Mouse (Mus musculus): ENCODE data around the gene Unc119.

Gene Unc119

DNA sequence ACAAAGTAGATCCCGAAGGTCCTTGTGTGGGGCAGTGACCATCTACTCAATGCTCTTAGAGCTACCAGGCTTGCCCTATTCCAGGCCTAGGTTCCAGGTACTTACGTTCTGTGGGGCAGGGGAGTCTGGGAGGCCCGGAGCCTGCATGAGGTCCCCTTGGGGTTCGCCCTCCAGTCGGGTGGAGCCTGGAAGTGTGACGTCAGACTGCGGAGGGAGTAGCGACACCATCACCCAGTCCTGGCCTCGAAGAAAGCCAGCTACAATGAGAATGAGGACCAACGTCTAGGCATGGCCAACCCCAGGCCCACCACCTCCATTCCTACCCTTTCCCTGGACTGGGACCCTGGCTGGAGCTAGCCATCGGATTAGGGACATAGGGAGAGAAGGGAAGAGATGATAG, 28.4 kb downstream of the Unc119 start:
- no peak for DNase-seq (ENCODE audit: low read depth, low spot score)

DNA sequence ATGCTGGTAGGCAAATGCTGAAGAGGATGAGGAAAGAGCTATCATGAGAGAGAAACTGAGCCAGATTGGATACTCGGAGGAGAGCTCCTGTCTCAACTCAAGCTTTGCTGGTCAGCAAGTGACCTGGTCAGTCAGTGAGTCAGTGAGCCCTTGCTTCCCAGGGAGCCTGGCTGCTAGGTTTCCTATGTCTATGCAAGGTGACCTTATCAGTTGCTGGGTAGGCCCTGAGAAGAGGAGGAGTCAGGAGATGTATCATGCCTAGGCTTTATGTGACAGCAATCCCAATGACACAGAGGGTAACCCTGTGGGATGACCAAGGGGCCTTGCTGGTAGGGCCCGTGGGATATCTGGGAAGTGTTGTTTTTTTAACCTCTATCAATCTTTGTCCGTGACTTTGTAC, 28.9 kb downstream of the Unc119 start:
- DNase-seq (ENCODE audit: low read depth, low spot score), result no peak

DNA sequence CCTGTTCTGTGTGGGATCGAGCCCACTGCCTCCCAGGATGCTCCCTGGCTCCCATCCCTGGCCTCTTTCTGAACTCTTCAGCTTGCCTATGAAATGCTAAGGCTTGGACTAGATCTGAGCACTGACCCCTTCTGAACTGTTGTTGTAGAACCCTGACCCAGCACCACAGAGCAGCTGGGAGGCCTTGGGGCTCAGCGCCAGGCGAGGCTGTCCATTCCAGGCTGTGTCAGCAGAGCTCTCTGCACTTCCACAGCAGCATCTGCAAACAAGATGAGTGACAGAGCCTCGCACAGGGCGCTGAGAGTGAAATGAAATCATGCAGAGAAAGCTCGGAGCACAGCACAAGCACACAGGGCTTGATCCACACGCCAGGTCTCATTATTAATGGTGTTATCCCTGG, 29.3 kb downstream of the Unc119 start:
- no peak for DNase-seq (ENCODE audit: low read depth, low spot score)

DNA sequence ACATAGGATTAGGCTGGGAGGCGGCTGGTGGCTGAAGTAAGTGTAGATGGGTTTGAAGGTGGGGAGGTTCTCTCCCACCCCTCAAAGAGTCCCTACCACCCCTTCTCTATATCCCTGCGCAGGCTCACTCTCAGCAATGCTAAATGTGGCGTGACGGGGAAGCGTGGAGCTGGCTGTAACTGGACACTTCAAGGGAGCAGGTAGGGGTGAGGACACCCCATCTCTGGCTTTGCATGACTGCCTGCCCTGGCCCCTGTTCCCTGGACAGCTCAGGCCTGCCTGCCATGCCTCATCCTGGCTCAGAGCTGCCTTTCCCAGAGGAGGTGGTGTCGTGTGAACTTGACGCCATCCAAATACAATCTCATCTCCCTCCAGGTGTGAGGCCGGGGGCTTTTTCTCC, 30.9 kb downstream of the Unc119 start:
- DNase-seq (ENCODE audit: low read depth, low spot score), result no peak

DNA sequence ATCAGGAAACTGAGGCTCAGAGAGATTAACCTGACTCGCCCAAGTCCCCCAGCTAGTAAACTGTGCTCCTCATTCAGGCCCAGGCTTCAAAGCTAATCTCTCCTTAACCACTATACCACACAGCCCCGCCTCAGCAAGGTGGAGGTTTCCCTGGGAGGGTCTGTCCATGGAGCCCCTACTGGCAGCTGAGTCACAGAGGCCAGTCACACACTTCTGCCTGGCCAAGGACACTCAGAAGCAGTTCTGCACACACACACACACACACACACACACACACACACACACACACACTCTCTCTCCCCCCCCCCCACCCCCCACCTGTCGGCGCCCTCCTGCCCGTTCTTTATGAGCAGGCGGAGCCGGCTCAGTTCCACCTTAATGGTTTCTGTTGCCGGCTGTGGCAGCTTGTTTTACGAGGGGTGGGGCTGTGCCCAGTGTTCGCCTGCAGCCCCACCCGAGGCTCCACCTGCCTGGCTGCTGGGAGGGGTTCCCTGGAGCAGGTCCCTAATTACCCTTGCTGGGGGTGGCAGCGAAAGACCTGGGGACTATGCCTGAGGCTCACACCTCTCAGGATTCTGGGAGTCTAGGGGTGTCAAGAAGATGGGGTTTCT, 34.4 kb downstream of the Unc119 start:
- DNase-seq (ENCODE audit: low read depth, low spot score), result no peak

DNA sequence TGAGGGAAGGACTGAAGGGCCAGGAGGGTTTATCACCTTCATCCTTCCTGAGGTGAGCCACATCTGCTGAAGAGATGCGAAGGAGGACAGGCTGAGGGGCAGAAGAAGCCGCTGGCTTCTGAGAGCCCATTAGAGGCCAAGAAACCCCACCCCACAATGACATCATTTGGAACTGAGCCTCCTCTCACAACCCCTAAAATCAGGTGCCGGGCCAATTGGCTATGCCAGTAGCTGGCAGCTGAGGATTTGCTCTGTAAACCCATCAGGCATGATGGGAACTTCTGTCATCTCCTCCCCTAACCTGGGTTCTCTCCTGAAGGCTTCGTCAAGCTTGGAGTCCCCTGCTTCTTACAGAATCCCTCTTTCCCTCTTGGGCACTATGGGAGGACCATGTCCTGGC, 37.1 kb downstream of the Unc119 start:
- no peak for DNase-seq (ENCODE audit: low read depth, low spot score)

DNA sequence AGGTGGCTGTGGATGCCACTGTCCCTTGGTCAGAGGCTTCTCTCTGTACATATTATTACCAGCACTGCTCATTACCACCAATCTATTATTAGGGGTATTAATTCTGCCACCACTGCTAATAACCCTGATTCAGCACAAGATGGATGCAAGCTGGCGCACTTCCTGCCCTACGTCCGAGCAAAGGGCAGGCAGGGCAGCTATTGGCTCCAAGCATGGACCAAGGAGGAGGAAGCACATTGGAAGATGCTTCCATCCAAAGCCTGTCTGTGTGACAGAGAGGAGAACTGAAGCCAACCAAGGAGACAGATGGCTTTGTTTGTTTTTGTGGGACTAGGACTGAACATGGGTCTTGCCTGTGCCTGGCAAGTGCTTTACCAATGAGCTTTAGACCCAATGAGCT, 37.7 kb downstream of the Unc119 start:
- no peak for DNase-seq (ENCODE audit: low read depth, low spot score)

DNA sequence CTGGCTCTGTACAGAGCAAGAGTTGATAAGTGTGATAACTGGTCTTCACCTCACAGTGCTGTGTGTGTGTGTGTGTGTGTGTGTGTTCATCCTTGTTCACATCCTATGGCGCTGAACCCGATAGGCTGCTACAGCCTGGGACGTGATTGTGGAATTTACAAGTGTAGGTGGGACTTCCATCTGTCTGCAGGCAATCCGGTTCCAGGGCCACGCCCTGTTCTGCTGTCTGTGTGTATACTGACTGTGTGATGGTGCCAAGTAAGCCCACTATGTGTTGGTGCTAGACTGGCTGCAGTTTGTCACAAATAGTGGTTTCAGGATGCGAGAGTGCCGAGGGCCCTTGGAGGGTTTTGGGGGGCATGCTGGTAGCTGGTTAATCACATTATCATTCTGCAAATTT, 39.0 kb downstream of the Unc119 start:
- DNase-seq (ENCODE audit: low read depth, low spot score), result no peak

DNA sequence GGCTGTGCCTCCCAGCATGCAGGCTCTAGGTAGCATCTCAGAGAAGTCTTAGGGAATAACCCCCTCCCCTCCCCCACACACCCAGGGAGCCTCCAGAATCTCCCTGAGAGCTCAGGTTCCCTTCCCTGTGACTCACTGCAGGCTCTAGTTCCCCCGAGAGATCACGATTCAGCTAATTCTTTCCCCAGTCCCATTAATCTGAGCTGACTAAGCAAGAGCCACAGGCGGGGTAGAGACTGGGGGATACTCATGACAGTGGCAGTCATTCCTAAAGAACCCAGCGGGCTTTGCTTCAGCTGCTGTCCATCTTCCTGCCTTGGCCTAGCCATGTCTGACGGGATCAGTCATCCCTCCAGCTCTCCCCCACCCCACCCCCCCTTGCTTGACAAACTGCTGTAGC, 39.4 kb downstream of the Unc119 start:
- no peak for DNase-seq (ENCODE audit: low read depth, low spot score)

DNA sequence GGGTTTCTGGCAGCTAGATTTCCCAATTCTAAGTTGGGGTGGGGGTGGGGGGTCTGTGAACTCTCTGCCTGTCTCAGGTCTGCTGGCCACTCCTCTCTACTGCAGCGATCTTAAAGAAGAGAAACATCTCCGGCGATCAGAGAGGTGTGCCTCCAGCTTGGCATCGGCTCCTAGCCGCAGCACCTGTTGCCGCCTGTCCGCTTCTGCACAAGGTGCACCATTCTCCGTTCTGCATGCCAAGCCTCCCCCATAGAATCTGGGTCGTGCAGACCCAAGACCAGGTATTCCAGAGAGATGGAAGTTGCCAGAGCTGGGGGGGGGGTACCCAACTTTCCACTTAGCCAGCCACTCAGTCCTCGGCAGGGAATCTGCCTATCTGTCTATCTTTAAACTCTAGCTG, 42.5 kb downstream of the Unc119 start:
- no peak for DNase-seq (ENCODE audit: low read depth, low spot score)

DNA sequence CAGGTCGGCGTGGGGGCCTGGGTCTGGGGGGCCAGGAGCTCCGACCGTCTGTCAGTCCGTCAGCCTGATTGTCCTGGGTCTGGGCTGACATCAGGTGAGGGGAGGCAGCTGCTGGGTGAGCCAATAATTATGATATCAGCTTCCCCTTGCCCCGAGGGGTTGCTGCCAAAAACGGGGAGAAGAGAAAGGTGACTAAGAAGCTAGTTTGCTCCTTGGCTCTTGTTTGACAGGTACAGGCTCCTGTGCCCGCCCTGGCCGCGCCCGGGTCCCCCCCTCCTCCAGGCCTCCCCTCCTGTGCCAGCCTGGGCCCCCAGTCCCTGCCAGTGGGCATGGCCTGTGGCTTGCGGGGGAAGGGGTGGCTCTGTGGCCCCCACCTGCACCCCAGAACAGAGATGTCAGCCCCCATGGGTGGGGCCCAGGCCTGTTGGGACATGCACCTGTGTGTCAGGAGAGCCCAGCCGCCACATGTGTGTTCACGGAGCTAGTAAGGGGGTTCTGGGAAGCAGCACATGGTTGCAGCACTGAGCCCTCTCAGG, 43.3 kb downstream of the Unc119 start, which contains the start of gene Foxn1:
TSS of gene Foxn1 (minus strand) at position 51 of the 536 bp plus-strand sequence.
- no peak for DNase-seq (ENCODE audit: low read depth, low spot score)

DNA sequence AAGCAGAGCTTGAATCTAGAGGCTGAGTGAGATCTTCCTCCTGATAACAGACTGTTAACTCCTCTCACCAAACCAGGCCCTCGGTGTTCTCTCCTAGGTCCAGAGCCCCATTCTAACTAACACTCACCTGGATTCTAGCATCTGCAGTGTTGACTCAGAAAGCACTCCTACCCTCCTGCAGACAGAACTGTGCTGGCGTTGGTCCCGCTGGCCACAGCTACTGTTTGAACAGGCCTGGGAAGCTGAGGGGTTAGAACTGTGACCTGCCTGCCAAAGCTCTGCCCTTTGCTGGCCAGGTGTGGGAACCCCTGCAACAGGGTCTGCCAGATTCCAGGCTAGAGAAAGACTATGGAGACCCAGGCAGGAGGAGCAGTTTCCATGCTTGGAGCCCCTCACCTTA, 49.4 kb downstream of the Unc119 start:
- DNase-seq (ENCODE audit: low read depth, low spot score), result no peak

DNA sequence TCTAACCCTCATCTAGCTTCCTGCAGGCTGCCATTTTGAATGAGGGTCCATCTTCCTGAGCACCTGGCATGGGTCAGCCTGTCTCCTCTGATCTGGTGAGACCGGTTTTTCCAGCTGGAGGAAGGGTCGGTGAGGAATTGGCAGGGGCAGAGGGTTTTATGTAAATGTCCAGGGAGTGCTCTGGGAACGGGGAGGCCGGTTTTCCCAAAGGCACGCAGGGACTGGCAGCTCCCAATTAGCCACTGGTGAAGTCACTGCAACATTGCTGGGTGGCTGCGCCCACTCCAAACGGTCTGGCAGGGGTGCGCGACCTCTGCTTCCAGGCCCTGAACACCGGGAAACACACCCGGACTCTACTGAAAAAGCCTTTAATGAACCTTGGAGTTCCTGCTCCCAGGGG, 53.7 kb downstream of the Unc119 start:
- DNase-seq (ENCODE audit: low read depth, low spot score), result no peak

DNA sequence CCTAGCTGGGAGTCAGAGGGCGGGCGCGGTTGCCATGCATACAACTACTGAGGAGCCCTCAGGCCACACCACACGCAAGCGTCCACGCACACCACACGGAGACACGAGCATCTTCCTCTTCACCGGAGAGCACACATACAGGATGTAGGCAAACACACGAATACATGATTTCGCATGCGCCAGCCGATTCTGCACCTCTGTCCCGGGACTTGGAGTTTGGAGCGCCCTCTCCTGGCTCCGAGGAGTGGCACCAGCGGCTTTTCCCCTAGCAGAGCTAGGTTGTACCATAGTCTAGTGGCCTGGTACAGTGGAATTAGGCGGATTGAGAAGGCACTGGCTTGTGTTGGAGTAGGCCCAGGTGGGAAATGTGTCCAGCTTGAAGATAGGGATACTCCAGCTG, 54.1 kb downstream of the Unc119 start:
- DNase-seq (ENCODE audit: low read depth, low spot score), result no peak

DNA sequence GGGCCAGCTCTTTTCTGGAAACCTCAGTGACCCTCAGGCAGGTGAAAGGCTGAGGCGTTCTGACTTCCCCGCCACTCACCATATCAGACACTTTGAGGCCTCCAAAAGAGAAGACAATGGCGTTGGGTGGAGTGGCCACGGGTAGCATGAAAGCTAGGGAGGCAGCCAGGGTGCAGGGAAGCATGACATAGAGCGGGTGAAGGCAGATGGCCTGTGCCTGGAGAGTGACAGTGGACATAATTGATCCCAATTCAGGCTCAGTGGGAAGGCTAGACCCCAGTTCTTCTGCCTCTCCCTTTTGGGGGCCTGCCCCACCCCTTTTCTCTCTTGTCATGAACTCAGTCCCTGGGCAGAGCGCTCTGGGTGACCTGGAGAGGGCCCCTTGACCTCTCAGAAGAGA, 54.9 kb downstream of the Unc119 start:
- DNase-seq (ENCODE audit: low read depth, low spot score), result no peak

Data from skeletal muscle tissue, adult 2 months (tissue).